ENCODE assay signal across 9 mouse cellular contexts in the genomic region with DNA sequence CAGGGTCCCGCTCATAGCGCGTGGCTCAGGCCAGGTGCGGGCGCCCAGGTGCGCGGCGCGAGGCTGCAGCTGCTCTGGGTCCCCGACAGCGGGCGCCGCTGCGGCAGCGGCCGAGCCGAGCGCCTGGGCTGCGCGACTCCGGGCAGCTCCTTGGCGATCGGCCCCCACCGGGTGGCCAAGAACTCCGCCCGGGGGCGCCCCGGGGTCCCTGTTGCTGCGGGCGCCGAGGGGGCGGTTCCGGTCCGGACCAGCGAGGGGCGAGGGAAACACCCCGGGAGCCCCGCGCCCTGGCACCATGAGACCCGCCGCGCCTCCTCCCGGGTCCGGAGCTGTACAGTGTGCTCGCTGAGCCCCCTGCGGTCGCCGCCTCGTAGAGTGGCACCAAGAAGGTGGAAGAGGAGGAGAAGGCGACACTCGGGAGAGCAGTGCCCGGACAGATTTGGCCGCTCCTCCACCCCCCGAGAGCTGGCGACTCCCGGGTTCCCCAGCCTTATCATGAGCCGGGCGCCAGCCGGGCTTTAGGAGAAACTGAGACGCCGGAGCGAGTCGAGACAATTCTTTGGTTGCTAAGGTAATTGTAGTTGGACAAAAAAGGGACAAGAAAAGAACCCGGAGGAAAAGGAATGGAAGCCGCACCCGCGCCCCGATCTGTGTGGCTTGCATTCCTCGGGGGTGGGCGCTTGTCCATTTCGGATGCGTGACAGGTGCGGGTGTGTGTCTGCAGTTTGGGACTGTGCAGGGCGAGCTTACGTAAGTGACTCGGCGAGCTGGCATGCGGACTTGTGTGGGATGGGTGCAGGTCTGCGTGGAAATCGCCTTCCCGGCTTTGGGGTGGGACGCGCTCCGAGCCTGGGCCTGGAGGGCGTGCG. TPM values are rescaled to one million over a fixed set of nuclear protein-coding genes. Genes with fewer than 3 reads are reported as not detected.
A peak's percentile ranks its signal among the peaks of the same experiment; 100 is the strongest.
DNase-seq lines count a peak whose midpoint lies in the region; ATAC-seq and TF ChIP-seq lines count a peak whose summit lies in the region.
"Had no signal": no experiment of that assay in that cellular context is flagged by ENCODE, and none has a peak within 500 bp of the region (broad histone marks: within the 10 kb centered on the region; RNA-seq: fewer than 3 reads in every experiment).

No protein-coding gene starts in this region.

- H3K4me3 ChIP-seq in ES-E14 (ENCODE audit: insufficient read depth in 1 of 2, low read depth in 1 of 2, low read length in 2 of 2, poor library complexity in 1 of 2, severe bottlenecking in 1 of 2): peak overlapping the region; percentile 64 to 77
- H3K4me3 ChIP-seq in hindbrain, embryonic 14.5 days (replicated peaks; ENCODE audit: low read length): peak overlapping the region; percentile 77
- peak overlapping the region; percentile 61 for H3K4me3 ChIP-seq in lung, embryonic 15.5 days
- H3K4me3 ChIP-seq: myocyte had no signal

- WGBS in hindbrain, embryonic 14.5 days: under 1% methylated on average over 74 of the region's 86 CpGs
- under 1% methylated on average over 86 of the region's 86 CpGs for WGBS in lung, embryonic 15.5 days

- in situ Hi-C loops in ES-E14 (cut with MboI; ENCODE audit: low sequenced_read_pairs in 2 of 2, unreplicated experiment in 2 of 2): no loop called here

- peaks cover 37% of the 10 kb centered on the region for H3K27me3 ChIP-seq in hindbrain, embryonic 14.5 days (ENCODE audit: control insufficient read depth, insufficient read depth, low read length)
- H3K27me3 ChIP-seq in lung, embryonic 15.5 days: peaks cover 58% of the 10 kb centered on the region

- peak; percentile 30 for DNase-seq in ES-E14 (ENCODE audit: low read depth, low spot score)
- DNase-seq in cerebellum, adult 9-10 months: peak; percentile 5
- peak; percentile 13 to 48 for DNase-seq in frontal cortex, postnatal 10 days (ENCODE audit: low spot score in 2 of 2)
- peak; percentile 64 for DNase-seq in hindbrain, embryonic 14.5 days (ENCODE audit: low spot score)
- DNase-seq in layer of hippocampus, postnatal 36 days: peak; percentile 30 to 41
- peak; percentile 62 for DNase-seq in right cerebral cortex, adult 18-20 months
- DNase-seq in MN1 (ENCODE audit: low spot score): no peak

- H3K27ac ChIP-seq in ES-E14 (ENCODE audit: insufficient read depth, low read depth, low read length, poor library complexity, severe bottlenecking): no peak overlapping the region
- no peak overlapping the region for H3K27ac ChIP-seq in hindbrain, embryonic 14.5 days
- no peak overlapping the region for H3K27ac ChIP-seq in lung, embryonic 15.5 days

- H3K4me2 ChIP-seq in hindbrain, embryonic 14.5 days (replicated peaks): peak overlapping the region; percentile 98
- peak overlapping the region; percentile 98 for H3K4me2 ChIP-seq in lung, embryonic 15.5 days

- ATAC-seq in hindbrain, embryonic 14.5 days (ENCODE audit: low FRiP score): peak; percentile 80; the same call in 1 of the 2 replicates
- ATAC-seq in lung, embryonic 15.5 days (ENCODE audit: borderline replicate concordance, extremely low read depth, low FRiP score, low TSS enrichment): peak; percentile 74

- no peaks in the 10 kb centered on the region for H3K9me3 ChIP-seq in ES-E14 (ENCODE audit: control insufficient read depth, insufficient read depth, low read depth, low read length)
- H3K9me3 ChIP-seq in hindbrain, embryonic 14.5 days (ENCODE audit: control insufficient read depth, low read length): no peaks in the 10 kb centered on the region
- no peaks in the 10 kb centered on the region for H3K9me3 ChIP-seq in lung, embryonic 15.5 days

- no peaks in the 10 kb centered on the region; a peak in 1 of 4 replicates for H3K4me1 ChIP-seq in ES-E14 (ENCODE audit: control insufficient read depth in 2 of 2, insufficient read depth in 2 of 2, low read length in 2 of 2, poor library complexity in 1 of 2)
- peaks cover 4% of the 10 kb centered on the region; the same call in 1 of the 2 replicates for H3K4me1 ChIP-seq in hindbrain, embryonic 14.5 days (replicated peaks; ENCODE audit: control insufficient read depth, insufficient read depth, low read length)
- 0 out of 2 replicates have a peak, but pooled peaks cover 7% of the 10 kb centered on the region for H3K4me1 ChIP-seq in lung, embryonic 15.5 days

- H3K36me3 ChIP-seq in ES-E14 (ENCODE audit: control insufficient read depth, insufficient read depth, low read length, poor library complexity, severe bottlenecking): no peaks in the 10 kb centered on the region
- no peaks in the 10 kb centered on the region for H3K36me3 ChIP-seq in hindbrain, embryonic 14.5 days (replicated peaks; ENCODE audit: control insufficient read depth, insufficient read depth)
- no peaks in the 10 kb centered on the region for H3K36me3 ChIP-seq in lung, embryonic 15.5 days

- peak overlapping the region; percentile 46 for H3K9ac ChIP-seq in ES-E14 (ENCODE audit: insufficient read depth, low read depth, low read length, poor library complexity, severe bottlenecking)
- H3K9ac ChIP-seq in hindbrain, embryonic 14.5 days: peak overlapping the region; percentile 67
- peak overlapping the region; percentile 59 for H3K9ac ChIP-seq in lung, embryonic 15.5 days

TF ChIP-seq in ES-E14, 5 proteins besides CTCF, POLR2A, EP300 and RAD21:
- TF ChIP-seq HCFC1 (IDR thresholded peaks at IDR 0.05; ENCODE audit: borderline replicate concordance, insufficient read depth, low read length) (no peak), ZNF384 (IDR thresholded peaks at IDR 0.05; ENCODE audit: low read depth, low read length) (no peak), ZC3H11A (IDR thresholded peaks at IDR 0.05; ENCODE audit: borderline replicate concordance, low read depth, low read length) (no peak), MAFK (IDR thresholded peaks at IDR 0.05; ENCODE audit: insufficient read depth, low read depth, low read length) (no peak), CHD2 (IDR thresholded peaks at IDR 0.05; ENCODE audit: low read depth, low read length) (no peak)

RNA-seq across cellular contexts. Expression of a gene that starts 29.0 kb away (rescaled TPM):
- total RNA-seq in ES-E14 (2012; rRNA removed): 0.49 and 0.53 TPM in 2 replicates
- 5.4 and 7.5 TPM in 2 replicates for polyA plus RNA-seq in hindbrain, embryonic 14.5 days (2014; fragmentation: Nextera tagmentation; extraction: Ambion mirVana)
- 10 to 100 TPM in 1 of 2 experiments, 1 to 10 TPM in 1; 9.8 to 12.9 TPM for total RNA-seq in layer of hippocampus, postnatal 36 days (2021)
- 2.9 and 4.0 TPM in 2 replicates for polyA plus RNA-seq in lung, embryonic 15.5 days (2015; fragmentation: Nextera tagmentation; extraction: Ambion mirVana)
- polyA plus RNA-seq: myocyte had no signal
